Mouse (Mus musculus): Measurements from ENCODE around the gene Bmt2.

DNA sequence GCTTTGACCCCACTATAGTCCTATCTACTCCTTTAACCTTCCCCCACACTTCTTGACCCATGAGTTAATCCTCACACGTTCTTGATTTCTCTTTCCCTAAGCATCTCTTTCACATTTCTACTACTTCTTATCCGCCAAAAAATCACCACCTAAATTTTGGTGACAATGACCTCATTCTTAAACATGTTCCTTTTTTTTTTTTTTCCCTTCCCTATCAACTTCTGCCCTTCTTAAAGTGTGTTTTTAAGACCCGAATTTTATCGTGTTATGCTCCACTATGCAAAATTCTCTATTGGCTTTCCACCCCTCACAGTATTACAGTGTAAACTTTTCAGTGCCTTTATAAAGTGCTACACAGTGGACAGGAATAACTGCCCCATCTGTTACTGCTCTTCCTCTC is 71.4 kb downstream of the Bmt2 start:
- TF ChIP-seq CTCF (IDR thresholded peaks at IDR 0.05) (no peak), EP300 (IDR thresholded peaks at IDR 0.05) (no peak)

All from lung, postnatal 0 days (tissue).